Mouse (Mus musculus): ENCODE measurements around the gene Rps12.
"Not testable (repeated sequence)": the region's sequence is repeated elsewhere in the genome, so short reads cannot be mapped to it uniquely, and the experiment has no call there.

Gene Rps12

DNA sequence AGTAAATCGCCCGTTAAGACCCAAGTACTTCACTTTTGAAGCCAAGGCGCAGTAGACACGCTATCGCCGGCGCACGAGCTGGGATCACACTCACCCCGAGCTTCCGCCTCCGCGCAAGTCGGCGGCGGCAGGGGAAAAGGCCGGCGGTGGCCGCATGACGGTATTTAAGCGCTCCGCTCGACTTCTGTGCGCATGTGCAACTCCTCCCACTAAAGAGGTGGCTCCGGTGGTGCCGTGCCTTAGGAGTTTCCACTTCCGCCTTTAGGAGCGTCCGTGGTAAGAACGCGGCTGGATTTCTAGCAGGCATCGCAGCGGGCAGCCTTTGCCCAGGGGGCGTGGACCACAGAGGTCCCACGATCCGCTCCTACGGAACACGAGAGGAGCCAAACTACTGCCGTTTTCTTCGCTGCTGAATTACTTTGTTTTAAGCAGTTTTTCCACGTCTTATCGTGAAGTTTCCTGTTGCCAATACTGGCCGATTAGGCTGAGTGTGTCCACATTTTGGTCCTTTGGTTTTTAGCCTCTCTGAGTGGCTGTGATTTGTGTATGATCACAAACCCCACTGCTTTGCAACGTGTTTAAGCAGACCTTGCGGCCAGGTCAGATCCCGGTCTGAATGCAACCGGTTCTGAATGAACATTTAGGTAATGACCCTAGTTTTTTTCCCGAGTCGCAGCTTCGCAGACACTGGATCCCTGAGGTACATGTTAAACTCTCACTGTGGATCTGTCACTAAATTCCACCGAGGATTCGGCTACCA lies at the start of gene Rps12:
Gene Rps12 (minus strand): TSS at position 214 of the 760 bp plus-strand sequence.
- peak; percentile 97 for DNase-seq (ENCODE audit: low read depth, low spot score)

DNA sequence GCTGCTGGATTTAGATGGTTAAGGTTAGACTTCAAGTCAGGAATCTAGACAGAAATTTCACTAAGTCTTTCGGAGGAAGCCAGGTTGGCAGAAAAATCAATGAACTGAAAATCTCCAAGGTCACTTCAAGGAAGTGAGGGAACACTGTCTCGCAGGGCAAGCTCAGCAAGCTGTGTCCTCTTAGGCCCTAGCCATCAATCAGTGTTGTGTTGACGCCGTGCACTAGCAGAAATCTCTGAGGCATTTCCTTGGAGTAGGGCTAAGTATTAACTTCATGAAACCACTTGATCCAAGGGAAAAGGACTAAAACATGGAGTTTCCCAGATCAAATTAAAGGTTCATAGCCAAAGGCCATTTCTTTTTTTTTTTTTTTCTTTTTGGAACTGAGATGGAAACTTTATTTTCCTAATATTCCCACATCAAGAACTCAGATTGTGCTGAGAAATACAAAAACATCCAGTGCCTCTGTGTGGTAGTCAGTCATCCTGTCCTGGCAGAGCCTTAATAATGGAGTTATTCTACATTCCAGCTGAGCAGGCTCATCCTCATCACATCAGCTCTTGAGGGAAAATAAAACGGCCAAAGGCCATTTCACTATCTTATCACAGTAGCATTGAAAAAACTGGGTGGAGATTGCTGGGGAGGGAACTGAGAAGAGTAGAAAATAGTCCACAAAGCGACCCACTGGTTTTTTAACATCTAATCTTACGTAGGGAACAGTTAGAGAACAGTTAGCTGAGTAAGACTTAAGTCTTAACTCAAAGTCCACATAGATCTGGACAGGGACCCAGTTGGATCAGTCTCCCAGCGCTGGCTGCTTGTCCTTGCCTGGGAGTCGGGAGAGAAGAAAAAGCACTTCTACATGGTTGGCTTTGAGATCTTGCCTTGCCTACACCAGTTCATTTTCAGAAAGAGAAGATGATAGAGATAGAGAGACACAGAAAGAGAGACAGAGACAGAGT lies 49.2 kb upstream of the Rps12 start:
- no peak for DNase-seq (ENCODE audit: low read depth, low spot score)

DNA sequence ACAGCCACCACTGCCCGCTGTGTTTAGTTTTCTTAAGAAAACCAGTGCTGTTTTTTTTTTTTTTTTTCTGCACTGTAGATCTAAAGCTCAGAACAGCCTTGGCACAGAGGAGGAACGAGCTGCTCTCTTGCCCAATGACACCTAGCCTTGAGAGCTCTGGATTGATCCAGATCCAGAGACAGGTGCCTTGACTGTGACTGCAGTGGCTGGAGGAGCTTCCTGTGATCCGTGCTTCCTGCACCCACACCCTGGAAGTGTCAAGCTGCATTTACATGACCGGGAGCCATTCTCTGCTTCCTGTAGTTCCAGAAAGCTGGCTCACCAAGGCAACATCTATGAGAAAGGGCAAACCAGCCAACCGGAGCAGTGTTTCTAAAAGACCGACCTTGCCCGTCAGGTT lies 39.4 kb upstream of the Rps12 start:
- DNase-seq (ENCODE audit: low read depth, low spot score), result no peak

DNA sequence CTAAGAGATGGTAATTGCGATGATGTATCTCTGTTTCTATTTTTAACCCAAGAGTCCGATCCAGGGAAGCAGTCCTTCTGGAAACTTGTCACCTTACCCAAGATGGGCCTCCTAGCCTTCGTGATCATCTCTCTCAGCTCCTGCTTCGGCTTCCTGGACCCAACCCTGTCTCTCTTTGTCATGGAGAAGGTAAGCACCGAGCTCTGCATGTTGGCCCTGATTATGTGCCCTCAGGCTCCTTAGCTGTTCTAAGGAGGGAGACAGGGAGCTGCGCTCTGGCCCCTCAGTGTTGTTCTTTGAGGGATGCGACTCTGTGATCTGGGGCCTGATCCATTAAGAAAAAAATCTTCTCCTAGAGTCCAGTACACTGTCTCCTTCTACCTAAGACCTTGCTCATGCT lies 29.2 kb upstream of the Rps12 start:
- no peak for DNase-seq (ENCODE audit: low read depth, low spot score)

DNA sequence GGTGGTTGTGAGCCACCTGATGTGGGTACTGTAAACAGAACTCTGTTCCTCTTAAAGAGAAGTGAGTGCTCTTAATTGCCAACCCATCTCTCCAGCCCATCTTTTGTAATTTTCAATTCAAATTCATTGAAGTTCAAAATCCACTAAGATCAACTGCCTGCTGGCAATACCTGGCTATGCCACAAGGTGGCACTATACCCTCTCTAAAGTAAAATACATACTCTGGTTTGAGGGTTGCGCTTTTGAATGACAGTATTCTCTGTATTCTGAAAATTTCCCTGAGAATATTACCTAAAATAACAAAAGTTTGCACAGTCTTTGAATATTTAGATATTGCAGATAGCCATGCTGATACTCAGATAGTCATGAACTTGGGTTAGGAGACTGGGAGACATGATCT lies 28.1 kb upstream of the Rps12 start:
- peak; percentile 39 for DNase-seq (ENCODE audit: low read depth, low spot score)

DNA sequence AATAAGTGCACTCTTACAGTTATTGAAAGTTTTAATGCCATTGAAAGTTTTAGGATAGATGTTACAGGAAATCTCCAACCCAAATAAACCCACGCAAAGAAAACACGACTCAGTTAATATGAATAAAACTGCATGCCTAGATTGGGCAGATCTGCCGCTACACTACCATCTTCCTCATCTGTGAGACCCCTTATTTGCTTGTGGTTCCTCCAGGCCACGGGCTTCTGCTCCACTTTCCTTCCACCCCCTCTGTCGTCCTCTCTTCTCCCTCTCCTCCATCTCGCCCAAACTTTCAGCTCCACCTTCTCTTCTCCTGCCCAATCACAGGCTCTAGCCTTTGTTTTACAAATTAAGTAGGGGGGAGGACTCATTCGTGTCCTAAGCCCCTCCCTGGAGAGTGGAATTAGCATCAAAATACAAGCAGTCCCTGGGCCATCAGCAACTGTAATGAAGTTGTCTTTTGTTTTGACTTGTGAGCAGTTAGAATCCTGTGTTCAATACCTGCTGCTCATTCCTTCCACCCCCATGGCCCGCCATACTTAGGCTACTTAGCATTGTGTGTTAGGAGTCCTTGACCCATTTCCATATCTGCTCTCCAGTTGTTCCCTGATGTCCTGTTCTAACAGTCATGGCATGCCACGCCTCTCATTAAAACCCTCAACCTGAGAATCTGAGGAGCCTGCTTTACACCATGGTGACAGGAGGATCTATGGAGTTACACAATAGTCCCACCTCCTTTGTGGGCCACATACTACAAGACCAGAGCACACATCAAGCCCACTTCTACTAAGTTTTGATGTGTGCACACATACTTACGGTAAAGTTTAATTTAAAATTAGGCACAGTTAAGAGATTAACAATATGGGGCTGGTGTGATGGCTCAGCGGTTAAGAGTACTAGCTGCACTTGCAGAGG lies 26.0 kb upstream of the Rps12 start:
- no peak for DNase-seq (ENCODE audit: low read depth, low spot score)

DNA sequence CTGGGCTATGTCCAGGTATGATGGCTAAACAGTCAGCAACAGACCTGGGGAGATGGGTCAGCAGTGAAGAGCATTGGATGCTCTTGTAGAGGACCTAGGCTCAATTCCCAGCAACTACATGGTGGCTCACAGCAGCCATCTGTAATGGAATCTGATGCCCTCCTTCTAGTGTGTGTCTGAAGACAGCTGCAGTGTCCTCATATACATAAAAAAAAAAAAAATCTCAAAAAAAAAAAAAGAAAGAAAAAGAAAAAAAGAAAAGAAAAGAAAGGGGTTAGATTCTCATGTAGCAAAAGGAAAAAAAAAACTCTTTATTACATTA lies 25.3 kb upstream of the Rps12 start:
- DNase-seq (ENCODE audit: low read depth, low spot score), result no peak

DNA sequence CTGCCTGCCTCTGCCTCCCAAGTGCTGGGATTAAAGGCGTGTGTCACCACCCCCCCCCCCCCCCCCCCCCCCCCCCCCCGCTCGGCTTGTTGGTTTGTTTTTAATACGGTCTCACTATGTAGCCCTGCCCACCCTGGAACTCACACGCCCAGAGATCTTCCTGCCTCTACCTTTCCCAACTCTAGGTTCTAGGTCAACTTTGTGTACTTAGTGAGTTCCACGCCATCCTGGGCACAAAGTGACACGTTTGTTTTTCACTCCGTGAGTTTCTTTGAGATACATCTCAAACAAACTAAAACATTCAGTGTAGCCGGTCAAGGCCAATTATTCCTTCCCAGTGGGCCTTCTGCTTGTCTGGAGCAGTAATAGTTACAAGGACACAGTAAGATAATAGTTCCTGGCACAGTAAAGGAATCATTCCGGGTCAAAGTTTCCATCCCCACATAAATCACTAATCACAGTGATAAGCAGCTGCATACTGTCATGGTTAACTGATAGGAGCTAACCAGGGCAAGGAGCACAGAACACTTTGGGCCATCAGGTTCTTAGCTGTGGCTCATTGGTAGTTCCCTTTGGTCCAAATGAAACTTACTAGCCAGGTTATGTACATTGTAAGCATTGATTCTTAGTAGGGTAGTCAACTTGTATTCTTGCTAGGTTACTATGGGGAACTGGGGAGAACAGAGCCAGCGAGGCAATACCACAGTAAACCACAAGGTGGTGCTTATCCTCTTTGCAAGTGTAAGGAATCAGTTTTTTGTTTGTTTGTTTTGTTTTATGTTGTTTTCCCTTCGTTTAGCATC lies 24.8 kb upstream of the Rps12 start:
- DNase-seq (ENCODE audit: low read depth, low spot score), result no peak

DNA sequence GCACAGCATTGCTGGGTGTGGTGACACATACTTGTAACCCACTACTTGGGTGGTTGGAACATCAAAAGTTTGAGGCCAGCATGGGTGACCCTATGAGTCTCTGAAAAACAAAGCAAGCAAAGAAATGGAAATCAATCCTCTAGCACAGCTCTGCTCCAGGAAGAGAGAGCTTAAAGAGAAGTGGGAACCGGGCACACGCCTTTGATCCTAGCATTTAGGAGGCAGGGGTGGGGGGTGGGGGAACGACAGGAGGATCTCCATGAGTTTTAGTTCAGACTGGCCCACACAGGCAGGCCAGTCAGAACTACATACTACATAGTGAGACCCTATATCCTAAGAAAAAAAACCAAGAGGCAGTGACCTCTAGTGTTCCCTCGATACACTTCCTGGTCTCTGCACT lies 19.1 kb upstream of the Rps12 start:
- DNase-seq (ENCODE audit: low read depth, low spot score), result no peak

DNA sequence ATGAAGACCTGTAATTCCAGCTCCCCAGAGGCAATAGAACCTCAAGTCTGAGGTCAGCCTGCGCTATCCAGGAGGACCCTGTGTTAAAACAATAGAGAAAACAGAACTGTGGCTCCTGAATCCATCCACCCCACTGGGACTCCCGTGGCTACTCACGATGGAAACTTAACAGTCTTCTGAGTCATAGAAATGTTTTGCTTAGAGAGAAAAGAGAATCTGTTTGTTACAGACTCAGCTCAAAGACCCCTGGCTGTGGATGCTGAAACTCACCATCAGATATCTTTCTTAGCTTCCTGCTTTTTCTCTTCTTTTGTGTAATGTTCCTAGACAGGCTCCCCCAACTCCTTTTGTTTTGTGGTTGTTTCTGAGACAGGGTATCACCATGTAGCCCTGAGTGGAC lies 17.6 kb upstream of the Rps12 start:
- no peak for DNase-seq (ENCODE audit: low read depth, low spot score)

DNA sequence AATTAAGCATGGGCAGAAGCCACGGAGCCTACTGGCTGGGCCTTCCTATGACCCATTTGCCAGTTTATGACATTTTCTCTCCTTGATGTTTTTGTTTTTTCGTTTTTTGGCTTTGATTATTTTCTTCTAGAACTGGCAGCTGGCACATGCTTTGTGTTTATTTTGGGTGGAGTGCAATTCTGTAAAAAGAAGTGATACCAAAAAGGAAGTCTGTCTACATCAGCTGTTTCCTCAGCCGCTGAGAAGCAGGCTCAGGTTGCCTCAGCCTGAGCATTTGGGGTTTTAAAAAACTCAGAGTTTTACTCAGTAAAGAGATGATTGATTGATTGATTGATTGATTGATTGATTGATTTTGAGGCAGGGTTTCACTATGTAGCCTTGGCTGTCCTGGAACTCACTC lies 15.8 kb upstream of the Rps12 start:
- DNase-seq (ENCODE audit: low read depth, low spot score), result no peak

DNA sequence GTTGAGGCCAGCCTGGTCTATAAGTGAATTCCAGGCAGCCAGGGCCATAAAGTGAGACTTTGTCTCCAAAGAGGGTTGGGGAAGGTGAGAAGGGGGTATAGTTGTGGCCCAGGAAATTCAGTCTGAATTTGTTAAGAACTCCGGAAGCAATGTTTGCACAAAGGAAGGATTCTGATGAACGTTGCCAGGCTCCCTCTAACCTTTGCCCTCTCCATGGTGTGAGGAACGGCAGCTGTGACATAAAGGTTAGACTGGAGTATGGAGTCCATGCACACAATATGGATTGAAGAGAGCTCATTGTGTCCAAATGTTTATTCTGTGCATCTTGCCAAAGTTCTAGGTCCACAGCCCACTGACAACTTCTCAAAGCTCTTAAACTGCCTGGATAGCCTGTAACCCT lies 12.9 kb upstream of the Rps12 start:
- no peak for DNase-seq (ENCODE audit: low read depth, low spot score)

DNA sequence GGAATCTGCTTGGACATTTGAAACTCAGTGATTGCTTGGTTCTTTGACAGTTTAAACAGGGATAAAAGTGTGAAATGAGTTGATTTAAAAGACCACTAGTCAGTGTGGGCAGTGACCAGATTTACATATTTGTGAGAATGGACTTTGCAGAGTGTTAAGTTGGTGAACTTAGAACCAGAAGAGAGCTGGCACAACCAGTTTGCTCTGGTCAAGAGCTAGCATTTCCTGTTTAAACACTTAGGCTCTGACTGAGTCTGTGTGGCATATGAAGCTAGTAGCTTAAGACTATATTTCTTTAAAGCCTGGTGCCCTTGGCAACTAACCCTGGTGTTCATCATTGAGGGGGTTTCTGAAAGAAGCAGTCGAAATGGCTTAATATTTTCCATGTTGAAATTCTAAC lies 11.1 kb upstream of the Rps12 start:
- no peak for DNase-seq (ENCODE audit: low read depth, low spot score)

DNA sequence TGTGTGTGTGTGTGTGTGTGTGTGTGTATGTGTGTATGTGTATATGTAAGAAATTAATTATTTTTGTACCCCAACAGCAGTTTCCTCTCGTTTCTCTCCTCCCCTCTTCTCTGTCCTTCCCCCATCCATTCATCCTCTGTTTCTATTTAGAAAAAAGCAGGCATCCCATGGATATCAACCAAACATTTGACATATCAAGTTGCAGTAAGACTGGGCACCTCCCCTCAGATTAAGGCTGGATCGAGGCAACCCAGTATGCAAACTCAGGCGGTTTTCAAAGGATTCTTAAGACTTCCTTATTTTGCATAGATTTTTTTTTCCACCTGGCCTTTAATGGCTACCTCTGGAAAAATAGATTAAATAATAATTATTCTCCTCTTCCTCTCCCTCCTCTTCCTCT lies 10.5 kb upstream of the Rps12 start:
- DNase-seq (ENCODE audit: low read depth, low spot score), result no peak

DNA sequence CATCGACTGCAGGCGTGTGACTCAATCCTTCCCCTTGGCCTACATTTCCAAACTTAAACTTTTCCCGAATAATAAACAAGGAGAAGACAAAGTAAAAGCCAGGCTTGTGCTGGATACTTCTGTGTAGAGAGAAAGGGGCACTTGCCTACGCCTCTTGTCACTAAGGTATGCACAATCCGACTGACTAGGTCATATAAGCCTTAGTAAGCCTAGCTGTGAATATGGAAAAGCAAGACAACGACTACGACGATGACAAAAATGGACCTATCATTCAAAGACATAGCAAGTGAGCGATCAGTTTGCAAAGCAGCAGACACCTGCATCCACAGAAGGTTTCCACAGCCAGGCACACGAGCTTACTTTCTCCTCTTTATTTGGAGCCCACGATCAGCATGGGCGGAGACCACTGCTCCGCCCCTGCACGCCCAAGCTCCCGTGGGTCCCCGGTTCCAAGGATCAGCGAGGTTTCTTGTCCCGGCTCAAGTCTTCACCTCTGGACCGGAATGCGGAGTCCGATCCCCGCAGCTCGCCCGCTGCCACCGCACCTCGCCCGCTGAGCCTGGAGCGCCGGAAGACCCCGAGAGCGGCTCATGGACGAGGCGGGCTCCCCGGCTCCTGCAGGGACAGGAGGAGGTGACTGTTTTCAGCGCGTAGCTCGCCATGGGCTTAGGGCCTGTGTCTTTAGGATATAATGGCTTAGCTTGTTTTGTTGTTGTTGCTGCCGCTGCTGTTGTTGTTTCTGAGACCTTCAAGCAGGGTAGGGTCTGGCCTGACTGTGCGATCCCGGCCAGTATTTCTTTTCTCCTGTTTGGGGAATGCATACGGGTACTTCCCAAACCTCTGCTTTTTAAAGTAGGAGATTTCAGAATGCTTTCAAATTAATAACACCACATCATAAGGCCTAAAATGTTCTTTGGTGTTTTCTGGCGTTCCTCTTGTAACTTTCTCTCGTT lies 9.8 kb upstream of the Rps12 start, which contains the start of gene Slc18b1:
Gene Slc18b1 (plus strand): TSS at position 436 of the 953 bp plus-strand sequence.
- no peak for DNase-seq (ENCODE audit: low read depth, low spot score)

DNA sequence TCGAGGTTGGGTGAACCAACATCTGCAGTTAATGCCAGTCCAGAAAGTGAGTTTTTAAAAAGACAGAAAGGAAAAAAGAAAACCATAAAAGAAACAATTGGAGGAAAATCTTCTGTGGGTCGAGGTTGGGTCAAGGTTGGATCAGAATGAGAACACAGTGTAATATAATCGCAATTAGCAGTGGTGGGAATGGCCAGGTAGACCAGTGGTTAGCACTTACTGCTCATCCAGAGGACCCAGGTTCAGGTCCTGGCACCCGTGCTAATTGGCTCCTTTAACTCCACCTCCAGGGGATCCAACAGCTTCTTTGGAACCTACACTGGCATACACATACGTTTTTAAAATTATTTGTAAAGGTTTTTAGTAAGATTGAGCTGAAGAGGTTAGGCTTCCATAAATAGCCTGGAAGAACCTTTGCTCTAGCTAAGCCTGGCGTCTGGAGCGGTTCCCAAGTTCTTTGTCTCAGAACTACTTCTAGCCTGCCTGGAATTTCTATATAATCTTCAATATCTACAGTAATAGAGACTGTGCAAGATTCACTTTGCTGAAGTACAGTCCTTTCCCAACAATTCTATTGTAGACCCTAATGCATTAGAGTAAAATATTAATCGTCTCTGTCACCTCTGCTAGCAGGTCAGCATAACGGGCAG lies 8.9 kb upstream of the Rps12 start:
- no peak for DNase-seq (ENCODE audit: low read depth, low spot score)

DNA sequence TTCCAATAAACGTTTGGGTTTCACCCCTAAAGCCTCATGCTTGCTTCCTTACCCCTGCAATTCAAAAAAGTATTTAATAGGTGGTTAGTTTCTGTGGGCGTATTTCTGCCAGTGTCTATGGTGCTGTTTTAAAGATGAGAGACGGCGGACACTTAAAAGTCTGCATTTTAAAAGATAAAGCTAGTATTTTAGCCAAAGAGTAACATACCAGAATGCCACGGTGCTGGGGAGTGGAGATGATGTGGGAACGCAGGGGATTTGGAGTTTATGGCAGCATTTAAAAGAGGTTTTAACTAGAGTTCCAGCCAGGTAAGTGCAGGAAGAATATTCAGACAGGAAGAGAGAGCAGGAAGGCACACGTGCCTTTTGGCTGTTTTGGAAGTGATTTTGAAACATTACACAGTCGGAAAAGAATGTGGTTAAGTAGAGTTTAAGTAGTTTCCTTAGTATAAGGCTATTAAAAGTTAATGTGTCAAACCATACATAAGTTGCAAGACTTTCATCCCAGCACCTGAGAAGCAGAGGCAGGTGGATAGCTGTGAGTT lies 1.1 kb upstream of the Rps12 start:
- no peak for DNase-seq (ENCODE audit: low read depth, low spot score)

DNA sequence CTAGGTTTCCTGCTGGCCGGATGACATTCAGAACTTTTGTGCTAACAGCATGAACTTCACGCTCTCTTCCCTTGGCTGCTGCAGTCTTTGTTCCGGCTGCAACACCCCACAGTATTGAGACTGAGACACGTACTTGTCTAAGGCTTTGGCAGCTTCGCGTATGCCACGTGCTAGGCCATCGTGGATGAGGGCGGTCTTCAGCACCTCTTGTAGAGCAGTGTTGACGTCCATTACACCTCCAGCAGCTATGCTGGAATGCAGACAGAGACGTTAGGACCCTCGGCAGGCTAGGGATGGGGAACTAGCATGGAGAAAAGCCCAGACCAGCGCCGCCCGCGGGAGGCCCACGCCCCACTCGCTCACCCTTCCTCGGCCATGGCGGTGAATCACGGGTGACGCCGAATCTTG lies 440 bp downstream of the Rps12 start:
- DNase-seq (ENCODE audit: low read depth, low spot score), result not testable (repeated sequence)

DNA sequence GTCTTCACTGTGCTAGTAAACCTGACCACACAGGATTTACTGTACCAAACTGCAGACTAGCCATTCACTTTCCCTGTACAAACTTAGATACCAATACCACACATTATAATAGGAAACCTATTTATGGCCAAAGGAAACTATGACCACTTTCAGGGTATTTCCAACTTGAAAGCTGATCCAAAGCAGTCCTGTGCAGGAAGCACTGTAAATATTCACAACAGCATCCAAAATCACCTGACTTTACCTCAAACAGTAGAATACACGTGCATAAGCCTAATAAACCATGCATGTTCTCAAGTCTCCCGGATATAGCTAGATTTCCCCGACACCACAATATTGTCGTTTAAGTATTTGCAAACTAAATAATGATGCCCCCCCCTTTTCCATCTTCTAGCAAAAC lies 1.0 kb downstream of the Rps12 start:
- DNase-seq (ENCODE audit: low read depth, low spot score), result no peak

Measured in brain, embryonic 18.5 days (tissue).